Mouse (Mus musculus) ES-Bruce4 (cell line): Measurements from ENCODE around the gene Maea.

ENCODE experiments used
- CTCF ChIP-seq: IDR thresholded peaks from one replicate; pipeline ENCODE4 v1.8.1; 2011; ENCODE audit warnings: low read depth, low read length
- EP300 ChIP-seq: IDR thresholded peaks from 2 replicates; pipeline ENCODE4 v1.6.1; 2011; ENCODE audit warnings: low read depth, low read length; ENCODE audit not compliant: insufficient read depth
- POLR2A ChIP-seq: IDR thresholded peaks from one replicate; pipeline ENCODE4 v1.8.1; 2011; ENCODE audit warnings: low read length; ENCODE audit not compliant: insufficient read depth

DNA sequence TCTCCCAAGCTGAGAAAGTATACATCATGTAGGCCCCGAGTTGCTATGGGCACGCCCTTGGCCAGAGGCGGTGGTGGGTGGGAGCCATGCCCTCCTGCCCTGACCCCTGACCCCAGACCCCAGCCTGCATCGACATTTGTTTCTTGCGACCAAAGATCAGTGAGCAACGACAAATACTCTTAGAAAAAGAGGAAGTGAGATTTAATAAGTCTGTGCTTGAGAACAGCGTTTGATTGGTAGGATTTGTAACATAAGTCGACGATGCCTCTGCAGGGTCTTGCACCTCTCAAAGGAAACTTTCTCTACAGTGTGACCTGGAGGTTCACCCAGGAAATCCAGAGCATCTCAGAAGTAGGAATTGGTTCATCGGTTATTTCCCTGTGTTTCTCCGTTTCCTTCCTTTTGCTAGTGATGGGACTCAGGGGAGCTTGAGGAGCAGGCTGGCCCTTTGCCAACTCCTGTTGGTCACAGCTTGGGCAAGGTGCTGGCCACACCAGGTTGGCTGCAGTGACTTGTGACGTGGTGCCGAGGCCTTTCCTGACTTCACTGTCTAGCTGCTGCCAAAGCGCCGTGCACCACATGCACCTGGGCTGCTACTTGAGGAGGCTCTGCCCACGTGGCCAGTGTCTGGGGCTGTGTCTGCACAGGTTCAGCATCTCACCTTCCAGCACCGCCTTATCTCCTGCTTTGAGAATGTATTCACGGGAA, 37.2 kb downstream of the Maea start:
- no peak for TF ChIP-seq CTCF
- no peak for TF ChIP-seq POLR2A
- TF ChIP-seq EP300: no peak
